Mouse (Mus musculus) MEL (cell line): ENCODE measurements around the gene Add1.

ENCODE experiments used
- CHD2 ChIP-seq: IDR thresholded peaks from 2 replicates; pipeline ENCODE4 v1.6.1; 2011; ENCODE audit warnings: low read length, improper control_type of control experiment
- CTCF ChIP-seq, 3 experiments: IDR thresholded peaks in 2 of 3; conservative IDR thresholded peaks in 1 of 3; 2 replicates each; pipeline ENCODE4 v1.5.1; 2011 to 2012; ENCODE audit warnings: low read length in 3 of 3, low read depth in 2 of 3, mild to moderate bottlenecking in 2 of 3, improper control_type of control experiment in 1 of 3, inconsistent platforms in 1 of 3, mixed read lengths in 1 of 3, moderate library complexity in 1 of 3; ENCODE audit not compliant: control insufficient read depth in 1 of 3, insufficient read depth in 1 of 3, poor library complexity in 1 of 3, severe bottlenecking in 1 of 3
- ELF1 ChIP-seq: IDR thresholded peaks from 2 replicates; pipeline ENCODE4 v1.6.1; 2014; ENCODE audit warnings: low read depth, mild to moderate bottlenecking, inconsistent platforms, low read length, improper control_type of control experiment, moderate library complexity
- POLR2A ChIP-seq, 2 experiments: IDR thresholded peaks; 2 replicates each; pipeline ENCODE4 v1.6.1; 2011 to 2012; ENCODE audit warnings: low read length in 2 of 2, mild to moderate bottlenecking in 2 of 2, control low read depth in 1 of 2, improper control_type of control experiment in 1 of 2, low read depth in 1 of 2, moderate library complexity in 1 of 2; ENCODE audit not compliant: control insufficient read depth in 1 of 2, insufficient read depth in 1 of 2, poor library complexity in 1 of 2
- UBTF ChIP-seq: IDR thresholded peaks from 2 replicates; pipeline ENCODE4 v1.6.1; 2012; ENCODE audit warnings: low read depth, mild to moderate bottlenecking, inconsistent platforms, low read length, improper control_type of control experiment, moderate library complexity, borderline replicate concordance; ENCODE audit not compliant: insufficient read depth
- USF1 ChIP-seq: IDR thresholded peaks from 2 replicates; pipeline ENCODE4 v1.6.1; 2014; ENCODE audit warnings: low read depth, mild to moderate bottlenecking, inconsistent platforms, low read length, improper control_type of control experiment, moderate library complexity
- USF2 ChIP-seq, 2 experiments: IDR thresholded peaks; 2 replicates each; pipeline ENCODE4 v1.6.1; 2011 to 2012; ENCODE audit warnings: improper control_type of control experiment in 2 of 2, low read length in 2 of 2, borderline replicate concordance in 1 of 2, inconsistent platforms in 1 of 2, low read depth in 1 of 2, mild to moderate bottlenecking in 1 of 2; ENCODE audit not compliant: insufficient read depth in 1 of 2

DNA sequence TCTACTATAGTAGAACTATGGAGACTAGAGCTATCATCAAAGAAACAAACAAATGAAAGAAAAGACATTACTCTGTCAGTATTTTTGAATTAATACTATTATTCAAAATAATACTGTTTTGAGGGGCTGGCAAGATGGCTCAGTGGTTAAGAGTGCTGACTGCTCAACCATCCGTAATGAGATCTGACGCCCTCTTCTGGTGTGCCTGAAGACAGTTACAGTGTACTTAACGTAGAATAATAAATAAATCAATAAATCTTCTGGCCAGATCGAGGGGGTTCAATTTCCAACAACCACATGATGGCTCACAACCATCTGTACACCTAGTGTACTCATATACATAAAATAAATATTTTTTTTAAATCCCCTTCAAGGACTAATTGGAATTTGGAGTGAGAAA lies 88.4 kb downstream of the Add1 start:
- no peak for TF ChIP-seq UBTF
- no peak for TF ChIP-seq USF2 (IDR thresholded peaks at IDR 0.05; ENCODE audit: borderline replicate concordance in 1 of 2, insufficient read depth in 1 of 2, low read depth in 1 of 2, low read length in 2 of 2)
- peak; percentile 25 to 34 (median 34) for TF ChIP-seq CTCF (IDR thresholded peaks at IDR 0.05 in 2 of 3, conservative IDR thresholded peaks at IDR 0.05 in 1 of 3; ENCODE audit: control insufficient read depth in 1 of 3, insufficient read depth in 1 of 3, low read depth in 2 of 3, low read length in 3 of 3, poor library complexity in 1 of 3, severe bottlenecking in 1 of 3)
- no peak for TF ChIP-seq USF1
- TF ChIP-seq CHD2: no peak
- TF ChIP-seq POLR2A (IDR thresholded peaks at IDR 0.05; ENCODE audit: control insufficient read depth in 1 of 2, insufficient read depth in 1 of 2, low read depth in 1 of 2, low read length in 2 of 2, poor library complexity in 1 of 2): no peak
- TF ChIP-seq ELF1: no peak
